ENCODE assay signal across 21 mouse cellular contexts in the genomic region with DNA sequence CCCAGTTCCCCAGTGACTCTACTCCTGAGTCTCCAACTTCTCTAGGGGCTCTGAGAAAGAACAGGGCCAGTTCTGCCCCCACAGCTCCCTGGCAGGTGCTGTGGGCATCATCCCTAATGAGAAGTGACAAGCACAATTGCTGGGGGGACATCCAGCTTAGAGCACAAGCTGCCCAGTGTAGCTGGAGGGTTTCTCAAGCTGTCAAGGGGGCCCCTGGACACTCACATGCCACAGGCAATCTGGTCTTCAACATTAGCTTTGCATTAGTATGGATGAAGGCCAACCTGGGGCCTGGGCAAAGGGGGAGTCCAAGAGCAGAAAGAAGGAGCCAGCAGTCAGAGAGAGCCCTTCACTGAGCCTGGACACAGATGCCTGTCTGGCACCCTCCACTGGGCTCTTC. TPM values are rescaled to one million over a fixed set of nuclear protein-coding genes. Genes with fewer than 3 reads are reported as not detected.
DNase-seq lines count a peak whose midpoint lies in the region; ATAC-seq lines count a peak whose summit lies in the region.
"Had no signal": no experiment of that assay in that cellular context is flagged by ENCODE, and none has a peak within 500 bp of the region (broad histone marks: within the 10 kb centered on the region; RNA-seq: fewer than 3 reads in every experiment).

No protein-coding gene starts in this region.

- H3K4me3 ChIP-seq in hindbrain, embryonic 15.5 days, result no peak overlapping the region
- no peak overlapping the region for H3K4me3 ChIP-seq in hindbrain, embryonic 10.5 days
- no peak overlapping the region for H3K4me3 ChIP-seq in midbrain, embryonic 14.5 days (replicated peaks; ENCODE audit: low read depth, low read length)
- H3K4me3 ChIP-seq in midbrain, embryonic 15.5 days, result no peak overlapping the region
- H3K4me3 ChIP-seq: embryonic facial prominence, embryonic 13.5 days; forebrain, embryonic 13.5 days; gastrocnemius, adult 2 months; heart, embryonic 12.5 days; intestine, embryonic 15.5 days had no signal

- no peaks in the 10 kb centered on the region for H3K9me3 ChIP-seq in hindbrain, embryonic 15.5 days
- H3K9me3 ChIP-seq in hindbrain, embryonic 10.5 days, result no peaks in the 10 kb centered on the region
- H3K9me3 ChIP-seq in midbrain, embryonic 14.5 days (ENCODE audit: control insufficient read depth, low read length), result no peaks in the 10 kb centered on the region
- no peaks in the 10 kb centered on the region for H3K9me3 ChIP-seq in midbrain, embryonic 15.5 days
- H3K9me3 ChIP-seq: intestine, embryonic 15.5 days had no signal

- ATAC-seq in hindbrain, embryonic 15.5 days (ENCODE audit: low FRiP score, low read depth), result 0 out of 2 replicates have a peak, but pooled peaks have one; percentile 38
- ATAC-seq in midbrain, embryonic 14.5 days (ENCODE audit: low FRiP score, low TSS enrichment), result no peak
- no peak for ATAC-seq in midbrain, embryonic 15.5 days (replicated peaks)
- ATAC-seq: CD4-positive, CD25-positive, alpha-beta regulatory T cell, adult 4 months; forebrain, embryonic 13.5 days; intestine, embryonic 15.5 days had no signal

- no peak overlapping the region for H3K27ac ChIP-seq in hindbrain, embryonic 15.5 days (replicated peaks)
- H3K27ac ChIP-seq in hindbrain, embryonic 10.5 days, result no peak overlapping the region
- H3K27ac ChIP-seq in midbrain, embryonic 14.5 days (replicated peaks; ENCODE audit: low read depth, low read length), result no peak overlapping the region
- no peak overlapping the region for H3K27ac ChIP-seq in midbrain, embryonic 15.5 days
- H3K27ac ChIP-seq: embryonic facial prominence, embryonic 13.5 days; forebrain, embryonic 13.5 days; gastrocnemius, adult 2 months; intestine, embryonic 15.5 days had no signal

- peak; percentile 88 to 92 for DNase-seq in cerebellum, postnatal 10 days
- no peak for DNase-seq in cerebellum, adult 11 months
- no peak for DNase-seq in hindbrain, embryonic 10.5 days (ENCODE audit: low spot score)
- peak; percentile 42 for DNase-seq in midbrain, embryonic 14.5 days
- no peak for DNase-seq in adrenal gland, adult (ENCODE audit: inconsistent age in 2 of 2, low spot score in 1 of 2)
- DNase-seq: adrenal gland, postnatal 10 days; B cell, adult 2 months; cerebellum, adult 18-20 months; cerebellum, postnatal 25 days; gastrocnemius, adult 2 months; gastrocnemius, postnatal 25 days; kidney, adult 18-20 months had no signal

- H3K4me2 ChIP-seq in hindbrain, embryonic 15.5 days, result no peak overlapping the region
- H3K4me2 ChIP-seq in midbrain, embryonic 14.5 days (ENCODE audit: low read length), result no peak overlapping the region
- no peak overlapping the region for H3K4me2 ChIP-seq in midbrain, embryonic 15.5 days
- H3K4me2 ChIP-seq: embryonic facial prominence, embryonic 13.5 days; forebrain, embryonic 13.5 days; heart, embryonic 12.5 days; intestine, embryonic 15.5 days had no signal

- H3K27me3 ChIP-seq in hindbrain, embryonic 15.5 days, result no peaks in the 10 kb centered on the region
- no peaks in the 10 kb centered on the region for H3K27me3 ChIP-seq in hindbrain, embryonic 10.5 days (ENCODE audit: insufficient read depth, poor library complexity, severe bottlenecking)
- no peaks in the 10 kb centered on the region for H3K27me3 ChIP-seq in midbrain, embryonic 14.5 days (ENCODE audit: control insufficient read depth, insufficient read depth, low read length)
- no peaks in the 10 kb centered on the region for H3K27me3 ChIP-seq in midbrain, embryonic 15.5 days (replicated peaks)
- H3K27me3 ChIP-seq: embryonic facial prominence, embryonic 13.5 days; forebrain, embryonic 13.5 days; heart, embryonic 12.5 days; intestine, embryonic 15.5 days had no signal

- H3K4me1 ChIP-seq in hindbrain, embryonic 15.5 days (replicated peaks), result no peaks in the 10 kb centered on the region
- H3K4me1 ChIP-seq in hindbrain, embryonic 10.5 days (replicated peaks), result peaks cover 6% of the 10 kb centered on the region; the same call in 1 of the 2 replicates
- no peaks in the 10 kb centered on the region for H3K4me1 ChIP-seq in midbrain, embryonic 14.5 days (ENCODE audit: control insufficient read depth, insufficient read depth, low read length)
- H3K4me1 ChIP-seq in midbrain, embryonic 15.5 days, result no peaks in the 10 kb centered on the region
- H3K4me1 ChIP-seq: embryonic facial prominence, embryonic 13.5 days; forebrain, embryonic 13.5 days; heart, embryonic 12.5 days; intestine, embryonic 15.5 days had no signal

- H3K36me3 ChIP-seq in hindbrain, embryonic 15.5 days, result no peaks in the 10 kb centered on the region
- no peaks in the 10 kb centered on the region for H3K36me3 ChIP-seq in hindbrain, embryonic 10.5 days
- no peaks in the 10 kb centered on the region for H3K36me3 ChIP-seq in midbrain, embryonic 14.5 days (ENCODE audit: control insufficient read depth, insufficient read depth, low read length)
- H3K36me3 ChIP-seq in midbrain, embryonic 15.5 days (replicated peaks), result no peaks in the 10 kb centered on the region
- H3K36me3 ChIP-seq: embryonic facial prominence, embryonic 13.5 days; G1E; heart, embryonic 12.5 days; intestine, embryonic 15.5 days had no signal

- H3K9ac ChIP-seq in hindbrain, embryonic 15.5 days, result no peak overlapping the region
- no peak overlapping the region for H3K9ac ChIP-seq in midbrain, embryonic 14.5 days (replicated peaks; ENCODE audit: low read length)
- H3K9ac ChIP-seq in midbrain, embryonic 15.5 days, result no peak overlapping the region
- H3K9ac ChIP-seq: embryonic facial prominence, embryonic 13.5 days; forebrain, embryonic 13.5 days; heart, embryonic 12.5 days; intestine, embryonic 15.5 days had no signal

RNA-seq across cellular contexts. Expression of gene Ccl1, which starts 14.6 kb away (rescaled TPM):
- polyA plus RNA-seq in hindbrain, embryonic 15.5 days (2015; fragmentation: Nextera tagmentation; extraction: Ambion mirVana), result 0.66 and 0.81 TPM in 2 replicates
- not detected in 2 replicates for polyA plus RNA-seq in hindbrain, embryonic 10.5 days (2016; fragmentation: Nextera tagmentation; extraction: Ambion mirVana)
- 1.1 and 1.3 TPM in 2 replicates for polyA plus RNA-seq in midbrain, embryonic 14.5 days (2014; fragmentation: Nextera tagmentation; extraction: Ambion mirVana)
- 0.62 and 0.88 TPM in 2 replicates for polyA plus RNA-seq in midbrain, embryonic 15.5 days (2015; fragmentation: Nextera tagmentation; extraction: Ambion mirVana)
- polyA plus RNA-seq: cortical plate, adult 2 months; embryonic facial prominence, embryonic 13.5 days; forebrain, embryonic 13.5 days; G1E; heart, embryonic 12.5 days; intestine, embryonic 15.5 days had no signal

Comparison
In these comparisons a context has a peak if more than half of its experiments do, and no peak if none do; other contexts are left out.
1. DNase-seq: peak in cerebellum, postnatal 10 days (2 of 2) and midbrain, embryonic 14.5 days (single experiment); none in cerebellum, adult 11 months (single experiment), hindbrain, embryonic 10.5 days (single experiment) and adrenal gland, adult (0 of 2).